Comparison of ENCODE assay signal across 8 mouse cellular contexts in the genomic region with DNA sequence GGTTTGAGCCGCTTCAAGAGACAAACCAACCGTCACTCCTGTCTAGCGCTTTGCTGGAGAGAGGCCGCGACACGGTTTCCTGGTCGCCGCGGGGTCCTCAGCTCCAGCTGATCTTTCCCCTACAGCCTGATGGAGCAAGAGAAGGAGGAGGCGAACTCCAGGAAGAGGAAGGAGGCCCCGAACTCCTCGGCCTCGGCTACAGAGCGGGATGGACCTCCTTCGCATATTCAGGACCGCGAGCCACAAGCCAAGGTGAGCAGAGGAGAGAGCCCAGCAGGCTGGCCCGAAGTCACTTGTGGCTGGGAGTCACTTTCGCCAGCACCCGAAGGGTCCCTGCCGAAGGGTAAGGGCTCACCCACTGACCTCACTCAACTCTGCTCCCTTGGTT. TPM values are rescaled to one million over a fixed set of nuclear protein-coding genes. Genes with fewer than 3 reads are reported as not detected.
A peak's percentile ranks its signal among the peaks of the same experiment; 100 is the strongest.
DNase-seq lines count a peak whose midpoint lies in the region; ATAC-seq lines count a peak whose summit lies in the region.

No protein-coding gene starts in this region.

- peak; percentile 87 for ATAC-seq in kidney, embryonic 15.5 days (replicated peaks; ENCODE audit: low FRiP score)
- peak; percentile 57 for ATAC-seq in common myeloid progenitor, adult 5-6 weeks (replicated peaks; ENCODE audit: low read depth, poor library complexity, severe bottlenecking)
- peak; percentile 74 for ATAC-seq in hindbrain, embryonic 14.5 days (ENCODE audit: low FRiP score)

- peaks cover 13% of the 10 kb centered on the region for H3K36me3 ChIP-seq in kidney, embryonic 15.5 days
- H3K36me3 ChIP-seq in hindbrain, embryonic 14.5 days (replicated peaks; ENCODE audit: control insufficient read depth, insufficient read depth): peaks cover 17% of the 10 kb centered on the region
- H3K36me3 ChIP-seq in midbrain, embryonic 10.5 days: peaks cover 37% of the 10 kb centered on the region

- DNase-seq in kidney, adult 11 months: no peak
- no peak for DNase-seq in hindbrain, embryonic 14.5 days (ENCODE audit: low spot score)
- no peak for DNase-seq in midbrain, embryonic 10.5 days (ENCODE audit: low spot score)
- no peak for DNase-seq in adrenal gland, adult (ENCODE audit: inconsistent age in 2 of 2, low spot score in 1 of 2)
- no peak for DNase-seq in layer of hippocampus, adult 8-10 months (ENCODE audit: low spot score in 2 of 2)
- DNase-seq in urinary bladder, postnatal 4 days (ENCODE audit: low spot score in 2 of 2): no peak

- WGBS in kidney, embryonic 15.5 days: under 1% methylated on average over 21 of the region's 21 CpGs
- WGBS in hindbrain, embryonic 14.5 days: 0% methylated on average over 21 of the region's 21 CpGs
- 0% methylated on average over 21 of the region's 21 CpGs for WGBS in midbrain, embryonic 10.5 days

- H3K4me2 ChIP-seq in kidney, embryonic 15.5 days: peak overlapping the region; percentile 82
- peak overlapping the region; percentile 72 for H3K4me2 ChIP-seq in hindbrain, embryonic 14.5 days (replicated peaks)

- peaks cover 14% of the 10 kb centered on the region for H3K4me1 ChIP-seq in kidney, embryonic 15.5 days
- H3K4me1 ChIP-seq in hindbrain, embryonic 14.5 days (replicated peaks; ENCODE audit: control insufficient read depth, insufficient read depth, low read length): peaks cover 9% of the 10 kb centered on the region
- H3K4me1 ChIP-seq in midbrain, embryonic 10.5 days: peaks cover 26% of the 10 kb centered on the region

- H3K27ac ChIP-seq in kidney, embryonic 15.5 days: peak overlapping the region; percentile 91
- no peak overlapping the region for H3K27ac ChIP-seq in hindbrain, embryonic 14.5 days
- peak overlapping the region; percentile 93 for H3K27ac ChIP-seq in midbrain, embryonic 10.5 days (replicated peaks)

- H3K27me3 ChIP-seq in kidney, embryonic 15.5 days: no peaks in the 10 kb centered on the region
- no peaks in the 10 kb centered on the region for H3K27me3 ChIP-seq in hindbrain, embryonic 14.5 days (ENCODE audit: control insufficient read depth, insufficient read depth, low read length)
- no peaks in the 10 kb centered on the region for H3K27me3 ChIP-seq in midbrain, embryonic 10.5 days (ENCODE audit: low read depth, poor library complexity, severe bottlenecking)

- peak overlapping the region; percentile 80 for H3K9ac ChIP-seq in kidney, embryonic 15.5 days
- H3K9ac ChIP-seq in hindbrain, embryonic 14.5 days: peak overlapping the region; percentile 77

- H3K4me3 ChIP-seq in kidney, embryonic 15.5 days (replicated peaks): peak overlapping the region; percentile 79
- peak overlapping the region; percentile 59 for H3K4me3 ChIP-seq in hindbrain, embryonic 14.5 days (replicated peaks; ENCODE audit: low read length)
- peak overlapping the region; percentile 76 for H3K4me3 ChIP-seq in midbrain, embryonic 10.5 days

- H3K9me3 ChIP-seq in kidney, embryonic 15.5 days (replicated peaks): no peaks in the 10 kb centered on the region
- H3K9me3 ChIP-seq in hindbrain, embryonic 14.5 days (ENCODE audit: control insufficient read depth, low read length): no peaks in the 10 kb centered on the region
- no peaks in the 10 kb centered on the region for H3K9me3 ChIP-seq in midbrain, embryonic 10.5 days (replicated peaks)

RNA-seq across cellular contexts. Expression of a gene that starts 0.4 kb away (rescaled TPM):
- polyA plus RNA-seq in kidney, embryonic 15.5 days (2015; fragmentation: Nextera tagmentation; extraction: Ambion mirVana): 24.8 and 26.1 TPM in 2 replicates
- total RNA-seq in common myeloid progenitor, adult 5-6 weeks (2017): 16.2 and 18.6 TPM in 2 replicates
- polyA plus RNA-seq in hindbrain, embryonic 14.5 days (2014; fragmentation: Nextera tagmentation; extraction: Ambion mirVana): 16.6 and 20.7 TPM in 2 replicates
- 34.5 and 34.8 TPM in 2 replicates for polyA plus RNA-seq in midbrain, embryonic 10.5 days (2016; fragmentation: Nextera tagmentation; extraction: Ambion mirVana)
- total RNA-seq in layer of hippocampus, adult 8-10 months (2022): 10 to 100 TPM in 1 of 4 experiments, 1 to 10 TPM in 3; 6.8 to 10.8 (median 8.9) TPM

RNA-seq across cellular contexts. Expression of a gene that starts 0.4 kb away (rescaled TPM):
- 21.1 and 29.9 TPM in 2 replicates for polyA plus RNA-seq in kidney, embryonic 15.5 days (2015; fragmentation: Nextera tagmentation; extraction: Ambion mirVana)
- total RNA-seq in common myeloid progenitor, adult 5-6 weeks (2017): 24.9 and 62.3 TPM in 2 replicates
- 9.1 and 10.1 TPM in 2 replicates for polyA plus RNA-seq in hindbrain, embryonic 14.5 days (2014; fragmentation: Nextera tagmentation; extraction: Ambion mirVana)
- 28.0 and 31.2 TPM in 2 replicates for polyA plus RNA-seq in midbrain, embryonic 10.5 days (2016; fragmentation: Nextera tagmentation; extraction: Ambion mirVana)
- 1 to 10 TPM in 3 of 4 experiments, under 1 TPM in 1; 0.60 to 2.1 (median 1.7) TPM for total RNA-seq in layer of hippocampus, adult 8-10 months (2022)

RNA-seq across cellular contexts. Expression of a gene that starts 33.5 kb away (rescaled TPM):
- 0.61 and 1.3 TPM in 2 replicates for polyA plus RNA-seq in kidney, embryonic 15.5 days (2015; fragmentation: Nextera tagmentation; extraction: Ambion mirVana)
- total RNA-seq in common myeloid progenitor, adult 5-6 weeks (2017): 0.05 and 0.10 TPM in 2 replicates
- 0.18 TPM in 1 of 2 replicates, not detected in the other for polyA plus RNA-seq in hindbrain, embryonic 14.5 days (2014; fragmentation: Nextera tagmentation; extraction: Ambion mirVana)
- 0.10 and 0.19 TPM in 2 replicates for polyA plus RNA-seq in midbrain, embryonic 10.5 days (2016; fragmentation: Nextera tagmentation; extraction: Ambion mirVana)
- total RNA-seq in layer of hippocampus, adult 8-10 months (2022): not detected
